Mouse (Mus musculus) limb, embryonic 10.5 days (tissue): ENCODE results near the gene Ms4a6b. TPM values are rescaled to one million over a fixed set of nuclear protein-coding genes. Genes with fewer than 3 reads are reported as not detected.
"Not testable (repeated sequence)": the region's sequence is repeated elsewhere in the genome, so short reads cannot be mapped to it uniquely, and the experiment has no call there.

Source experiments
- DNase-seq: peaks from one replicate; pipeline ENCODE4 v3.0.0-alpha.2; 2017; ENCODE audit warnings: low spot score
- H3K27ac ChIP-seq: fragments of 300-500 bp; sonication (generic); 2 replicates; pipeline ENCODE4 v1.5.1; 2016; ENCODE audit warnings: mild to moderate bottlenecking
- H3K27me3 ChIP-seq: fragments of 300-500 bp; sonication (generic); 2 replicates; pipeline ENCODE4 v1.6.1; 2016; ENCODE audit warnings: low read depth, mild to moderate bottlenecking; ENCODE audit not compliant: poor library complexity, severe bottlenecking
- H3K36me3 ChIP-seq: fragments of 300-500 bp; sonication (generic); 2 replicates; pipeline ENCODE4 v1.6.1; 2016; ENCODE audit warnings: mild to moderate bottlenecking, moderate library complexity
- H3K4me1 ChIP-seq: fragments of 300-500 bp; sonication (generic); 2 replicates; pipeline ENCODE4 v1.6.1; 2016
- H3K4me3 ChIP-seq: fragments of 300-500 bp; sonication (generic); 2 replicates; pipeline ENCODE4 v1.5.1; 2016; ENCODE audit warnings: mild to moderate bottlenecking, moderate library complexity
- H3K9me3 ChIP-seq: fragments of 300-500 bp; sonication (generic); replicated peaks from 2 replicates; pipeline ENCODE4 v1.6.1; 2016; ENCODE audit warnings: mild to moderate bottlenecking
- WGBS: fragments of 180-500 bp; shearing (Covaris S2); methylation state at CpG from one replicate; pipeline ENCODE4 v1.1.7; 2016; 5-methylcytosine and 5-hydroxymethylcytosine counted together
- polyA plus RNA-seq: library from polyadenylated mRNA; unstranded; fragments of >200 nt; fragmentation: Nextera tagmentation; extraction: Ambion mirVana; gene quantifications from 2 replicates; pipeline ENCODE4 v1.2.1, GENCODE M21; 2016

The Ms4a6b gene
- polyA plus RNA-seq, 1 experiment from 2014 or later, result 0.60 TPM

DNA sequence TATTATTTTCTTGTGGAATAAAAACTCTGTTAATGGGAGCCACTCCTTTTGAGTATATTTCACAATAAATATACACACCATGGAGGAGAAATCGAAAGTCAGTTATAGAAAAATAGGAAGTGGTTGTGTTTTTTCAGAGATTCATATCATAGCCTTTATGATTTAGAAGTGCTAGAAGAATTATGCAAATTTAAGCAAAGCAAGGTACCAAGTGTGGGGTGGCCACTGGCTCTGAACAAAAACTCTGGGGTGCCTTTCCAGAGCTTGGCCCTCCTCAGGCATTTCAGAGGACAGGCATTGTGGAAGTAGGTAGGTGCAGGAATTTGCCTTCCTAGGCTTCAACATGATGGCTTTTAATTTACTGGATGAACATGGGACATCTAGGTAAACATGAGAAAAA, 19.0 kb upstream of the Ms4a6b start:
- H3K27me3 ChIP-seq, H3K4me1 ChIP-seq, H3K27ac ChIP-seq, DNase-seq, H3K4me3 ChIP-seq, H3K9me3 ChIP-seq, H3K36me3 ChIP-seq: not testable (repeated sequence)
- 79% methylated on average over 1 of the region's 1 CpGs for WGBS

DNA sequence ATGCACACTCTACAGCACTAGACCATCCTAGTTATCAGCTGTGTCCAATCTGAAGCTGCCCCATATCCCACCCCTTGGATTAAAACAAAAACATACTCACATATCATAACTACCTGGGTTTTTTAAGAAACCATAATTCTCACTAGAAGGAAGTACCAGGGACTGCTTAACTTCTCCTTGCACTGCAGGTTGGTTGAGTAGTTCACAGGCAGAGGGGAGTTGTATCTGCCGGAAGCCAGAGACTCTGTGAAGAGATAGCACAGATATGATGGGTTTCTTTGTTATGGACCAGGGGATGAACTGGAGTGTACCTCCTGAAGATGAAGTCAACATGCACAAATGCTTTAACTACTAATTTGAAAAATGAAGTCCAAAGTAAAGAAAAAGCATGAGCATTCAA, 15.5 kb upstream of the Ms4a6b start:
- no peak overlapping the region for H3K4me3 ChIP-seq
- H3K27ac ChIP-seq, result no peak overlapping the region
- 98% methylated on average over 1 of the region's 1 CpGs for WGBS
- no peak for DNase-seq
- H3K36me3 ChIP-seq, result no peaks in the 10 kb centered on the region
- H3K4me1 ChIP-seq, result no peaks in the 10 kb centered on the region
- no peaks in the 10 kb centered on the region for H3K9me3 ChIP-seq
- no peaks in the 10 kb centered on the region for H3K27me3 ChIP-seq

DNA sequence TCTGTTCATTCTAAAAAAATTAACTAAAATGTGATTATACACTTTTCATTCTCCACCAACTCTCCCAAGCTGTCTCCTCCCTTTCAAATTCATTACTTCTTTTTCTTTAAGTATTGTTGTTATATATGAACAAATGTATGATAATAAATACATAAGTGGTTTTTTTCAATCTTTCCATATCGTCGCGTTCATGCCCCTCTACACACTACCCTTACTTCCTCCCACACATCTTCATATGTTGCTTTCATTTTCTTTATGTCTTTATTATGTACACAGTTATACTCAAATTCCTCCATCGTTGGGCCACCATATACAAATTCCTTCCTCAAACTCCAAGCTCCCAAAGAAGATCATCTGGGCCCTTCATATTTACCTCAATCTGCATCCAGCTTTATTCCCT, 15.0 kb upstream of the Ms4a6b start:
- no peaks in the 10 kb centered on the region for H3K27me3 ChIP-seq
- DNase-seq, result no peak
- no peak overlapping the region for H3K27ac ChIP-seq
- H3K4me1 ChIP-seq, result no peaks in the 10 kb centered on the region
- no peaks in the 10 kb centered on the region for H3K36me3 ChIP-seq
- no peaks in the 10 kb centered on the region for H3K9me3 ChIP-seq
- WGBS, result 88% methylated on average over 4 of the region's 4 CpGs
- H3K4me3 ChIP-seq, result no peak overlapping the region

DNA sequence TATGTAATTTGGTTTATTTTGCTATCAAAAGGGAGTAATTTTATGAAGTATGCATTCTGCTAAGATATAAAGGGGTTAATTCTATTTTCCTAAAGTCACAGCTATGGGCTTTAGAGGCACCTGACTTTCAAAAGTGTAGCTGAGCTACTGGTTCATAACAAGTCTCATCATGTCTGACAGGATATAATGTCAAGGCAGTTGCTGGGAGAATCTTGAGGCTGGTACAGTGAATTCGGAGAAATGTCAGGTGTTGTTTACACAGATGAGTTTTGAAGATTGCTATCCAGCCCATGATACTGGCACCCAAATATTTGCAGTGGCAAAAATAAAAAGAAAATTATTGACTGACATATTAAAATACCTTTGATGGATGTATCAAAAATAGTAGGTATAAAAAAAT, 11.5 kb upstream of the Ms4a6b start:
- DNase-seq, result no peak
- WGBS, result 85% methylated on average over 1 of the region's 1 CpGs

DNA sequence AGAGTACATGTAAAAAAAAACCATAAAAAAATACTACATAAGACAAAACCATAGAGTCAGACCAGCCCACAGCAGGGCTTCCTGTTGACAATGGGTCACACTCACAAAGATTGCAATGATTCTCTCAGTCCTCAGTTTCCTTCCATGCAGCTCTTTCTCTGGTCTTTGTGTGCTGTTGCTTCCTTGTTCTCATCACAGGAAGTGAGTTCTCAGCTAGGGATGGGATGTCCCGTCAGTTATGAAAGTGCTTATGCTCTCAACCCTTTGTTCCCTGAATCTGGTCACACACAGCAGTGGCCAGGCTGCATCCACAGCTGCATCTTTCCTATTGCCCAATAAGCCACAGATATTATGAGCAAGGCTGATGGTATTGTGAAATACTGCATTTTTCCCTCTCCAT, 2.9 kb upstream of the Ms4a6b start:
- 81% methylated on average over 1 of the region's 1 CpGs for WGBS
- DNase-seq, result no peak
- Histone ChIP-seq H3K4me3 (no peak overlapping the region), H3K4me1 (no peaks in the 10 kb centered on the region), H3K27ac (no peak overlapping the region), H3K9me3 (no peaks in the 10 kb centered on the region), H3K36me3 (no peaks in the 10 kb centered on the region), H3K27me3 (no peaks in the 10 kb centered on the region)

More for the DNA sequence above, 11.5 kb upstream of the Ms4a6b start:
- H3K4me3 ChIP-seq, result no peak overlapping the region
- H3K4me1 ChIP-seq, result no peaks in the 10 kb centered on the region
- H3K36me3 ChIP-seq, result no peaks in the 10 kb centered on the region
- no peaks in the 10 kb centered on the region for H3K9me3 ChIP-seq
- no peaks in the 10 kb centered on the region for H3K27me3 ChIP-seq
- no peak overlapping the region for H3K27ac ChIP-seq

DNA sequence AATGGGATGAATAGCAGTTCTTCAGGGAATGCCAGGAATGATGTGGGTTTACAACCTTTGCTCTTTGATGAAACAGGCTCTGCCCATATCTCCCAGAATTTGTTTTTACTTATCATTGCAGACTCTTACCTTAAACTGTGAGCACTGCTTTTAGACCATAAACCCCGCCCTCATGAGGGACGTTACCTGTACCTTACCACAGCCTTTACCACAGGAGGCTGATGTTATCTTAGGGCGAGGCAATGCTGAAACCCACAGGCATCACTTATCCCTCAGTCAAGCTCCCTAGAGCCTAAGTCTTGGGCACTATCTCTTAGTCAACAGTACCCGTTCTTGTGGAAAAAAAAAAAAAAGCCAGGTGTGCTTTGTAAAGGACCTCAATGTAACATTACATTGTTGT, 533 bp downstream of the Ms4a6b start:
- H3K9me3 ChIP-seq, result no peaks in the 10 kb centered on the region
- no peaks in the 10 kb centered on the region for H3K36me3 ChIP-seq
- no peak overlapping the region for H3K27ac ChIP-seq
- no peaks in the 10 kb centered on the region for H3K4me1 ChIP-seq
- no peak overlapping the region for H3K4me3 ChIP-seq
- 70% methylated on average over 4 of the region's 4 CpGs for WGBS
- H3K27me3 ChIP-seq, result no peaks in the 10 kb centered on the region
- DNase-seq, result no peak

DNA sequence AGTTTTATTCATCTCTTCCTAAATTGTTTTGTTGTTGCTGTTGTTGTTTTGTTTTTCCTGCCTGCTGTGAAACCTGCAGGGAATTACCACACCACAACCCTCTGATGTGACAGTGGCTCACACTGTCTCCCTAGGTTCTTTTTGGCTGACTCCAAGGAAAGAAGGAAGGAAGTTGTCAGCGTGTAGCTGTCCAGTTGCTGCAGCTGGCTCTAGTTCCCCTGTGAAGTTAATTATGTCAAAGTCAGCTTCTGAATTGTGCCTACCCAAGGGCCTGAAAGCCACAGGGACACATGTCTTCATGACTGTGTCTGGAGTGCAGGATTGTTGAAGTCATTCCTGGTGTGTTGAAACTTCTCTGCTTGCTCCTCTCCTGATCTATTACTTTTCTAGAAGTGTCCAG, 1.1 kb downstream of the Ms4a6b start:
- DNase-seq, H3K9me3 ChIP-seq, H3K36me3 ChIP-seq, H3K4me1 ChIP-seq, H3K27me3 ChIP-seq, H3K27ac ChIP-seq, H3K4me3 ChIP-seq: not testable (repeated sequence)
- 46% methylated on average over 1 of the region's 1 CpGs for WGBS

DNA sequence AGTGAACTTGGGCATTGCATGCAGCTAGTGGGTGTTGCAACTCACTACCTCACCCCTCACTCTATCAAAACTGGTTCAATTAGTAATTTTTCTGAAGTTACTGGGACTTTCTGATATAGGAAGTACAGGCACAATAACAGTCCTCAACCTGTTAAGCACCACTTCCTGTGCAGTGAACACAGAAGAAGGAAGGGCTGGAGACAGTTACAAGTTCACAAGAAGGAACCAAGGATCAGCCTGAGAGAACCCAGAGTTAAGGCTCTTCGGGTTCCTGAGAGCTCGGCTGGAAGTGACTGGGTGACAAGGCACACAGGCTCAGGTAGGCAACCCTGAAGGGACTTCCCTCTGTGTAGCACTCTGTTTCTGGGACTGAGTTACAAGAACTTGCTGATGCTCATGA, 2.0 kb downstream of the Ms4a6b start:
- H3K9me3 ChIP-seq, H3K27ac ChIP-seq, H3K27me3 ChIP-seq, DNase-seq, H3K36me3 ChIP-seq, H3K4me1 ChIP-seq, H3K4me3 ChIP-seq: not testable (repeated sequence)
- WGBS, result 93% methylated on average over 2 of the region's 2 CpGs

DNA sequence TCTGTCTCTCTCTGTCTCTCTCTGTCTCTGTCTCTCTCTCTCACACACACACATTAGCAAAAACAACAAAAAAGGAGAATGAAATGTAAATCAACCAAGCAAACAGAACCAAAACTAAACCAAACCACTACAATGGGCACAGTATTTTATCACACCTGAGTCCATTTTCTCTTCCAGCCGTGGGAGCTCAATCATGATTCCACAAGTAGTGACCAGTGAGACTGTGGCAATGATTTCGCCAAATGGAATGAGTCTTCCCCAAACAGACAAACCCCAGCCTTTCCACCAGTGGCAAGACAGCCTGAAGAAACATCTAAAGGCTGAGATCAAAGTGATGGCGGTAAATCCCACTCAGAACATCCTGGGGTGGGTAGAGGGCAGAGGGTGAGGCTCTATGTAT, 3.8 kb downstream of the Ms4a6b start:
- H3K9me3 ChIP-seq, result no peaks in the 10 kb centered on the region
- 87% methylated on average over 3 of the region's 3 CpGs for WGBS
- no peak overlapping the region for H3K4me3 ChIP-seq
- no peaks in the 10 kb centered on the region for H3K4me1 ChIP-seq
- H3K27me3 ChIP-seq, result no peaks in the 10 kb centered on the region
- DNase-seq, result no peak
- no peaks in the 10 kb centered on the region for H3K36me3 ChIP-seq
- H3K27ac ChIP-seq, result no peak overlapping the region

DNA sequence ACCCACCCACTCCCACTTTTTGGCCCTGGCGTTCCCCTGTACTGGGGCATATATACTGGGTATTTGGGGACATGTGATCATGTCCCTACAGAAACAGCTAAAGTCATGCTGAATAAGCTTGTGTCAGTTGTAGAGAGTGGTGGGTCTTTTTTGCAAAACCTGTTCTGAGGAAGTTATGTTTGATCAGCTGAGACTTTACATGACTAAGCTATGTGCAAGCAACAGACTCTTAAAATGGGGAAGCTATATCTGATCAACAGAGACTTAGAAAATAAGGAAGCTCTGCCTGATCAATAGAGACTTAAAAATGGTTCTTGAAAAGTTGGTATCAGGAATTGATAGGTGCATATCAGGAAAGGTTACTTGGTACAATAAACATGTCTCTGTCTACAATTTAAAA, 17.1 kb downstream of the Ms4a6b start:
- peaks cover 8% of the 10 kb centered on the region for H3K4me1 ChIP-seq
- H3K36me3 ChIP-seq, result no peaks in the 10 kb centered on the region
- no peak overlapping the region for H3K4me3 ChIP-seq
- 95% methylated on average over 1 of the region's 1 CpGs for WGBS
- no peaks in the 10 kb centered on the region for H3K9me3 ChIP-seq
- H3K27me3 ChIP-seq, result no peaks in the 10 kb centered on the region
- no peak overlapping the region for H3K27ac ChIP-seq
- no peak for DNase-seq

DNA sequence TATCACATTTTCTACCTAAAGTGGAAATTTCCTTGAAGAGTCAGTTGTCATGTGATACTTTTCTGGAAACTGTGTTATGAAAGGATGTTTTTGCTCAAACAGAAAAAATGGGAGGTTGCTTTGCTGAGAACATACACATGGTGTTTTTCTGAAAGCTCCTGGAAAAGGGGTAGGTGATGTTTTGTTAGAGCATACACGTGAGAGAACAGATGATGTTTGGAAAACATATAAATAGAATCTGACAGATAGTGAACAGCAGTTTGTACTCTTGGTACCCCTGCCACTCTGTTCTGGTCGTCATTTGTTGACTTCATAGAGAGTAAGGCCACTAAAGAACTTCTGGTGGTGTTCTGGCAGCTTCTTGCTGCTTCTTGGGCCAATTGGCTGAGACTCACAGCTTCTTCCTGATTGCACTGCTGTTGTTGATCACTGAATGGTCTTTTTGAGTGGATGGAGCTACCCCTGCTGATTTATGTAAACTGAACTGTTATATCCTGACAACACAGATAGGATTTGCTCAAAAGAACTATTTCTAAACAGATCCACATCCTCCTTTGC, 17.7 kb downstream of the Ms4a6b start:
- Histone ChIP-seq H3K36me3 (no peaks in the 10 kb centered on the region), H3K27me3 (no peaks in the 10 kb centered on the region), H3K27ac (no peak overlapping the region), H3K4me3 (no peak overlapping the region), H3K4me1 (peaks cover 8% of the 10 kb centered on the region), H3K9me3 (no peaks in the 10 kb centered on the region)
- 64% methylated on average over 2 of the region's 2 CpGs for WGBS
- DNase-seq, result no peak

DNA sequence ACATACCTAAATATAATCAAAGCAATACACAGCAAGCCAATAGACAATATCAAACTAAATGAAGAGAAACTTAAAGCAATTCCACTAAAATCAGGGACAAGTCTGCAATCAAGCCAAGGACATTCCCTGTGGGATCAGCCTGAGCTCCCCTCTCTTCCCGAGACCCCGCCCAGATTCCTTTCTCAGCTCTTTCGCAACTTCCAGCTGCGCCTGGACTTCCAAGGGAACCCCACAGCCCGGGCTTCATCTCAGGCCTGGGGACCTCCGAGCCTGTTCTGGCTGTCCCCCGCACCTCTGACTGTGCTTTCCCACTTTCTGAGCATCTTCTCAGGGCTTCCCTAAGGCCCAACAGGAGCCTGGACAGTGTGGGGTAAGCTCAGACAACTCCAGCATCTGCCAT, 20.3 kb downstream of the Ms4a6b start, which contains the start of gene Ms4a4d:
Ms4a4d (plus strand) TSS at position 209 of the 400 bp plus-strand sequence.
- WGBS, result 8% methylated on average over 7 of the region's 7 CpGs
- H3K27ac ChIP-seq, result 0 out of 2 replicates have a peak within 1 kb of the TSS, but pooled peaks have one; percentile 61
- H3K9me3 ChIP-seq, result no peaks in the 10 kb centered on the region
- DNase-seq, result peak; percentile 29
- peaks cover 8% of the 10 kb centered on the region for H3K4me1 ChIP-seq
- H3K36me3 ChIP-seq, result no peaks in the 10 kb centered on the region
- H3K27me3 ChIP-seq, result no peaks in the 10 kb centered on the region
- H3K4me3 ChIP-seq, result no peak within 1 kb of the TSS

DNA sequence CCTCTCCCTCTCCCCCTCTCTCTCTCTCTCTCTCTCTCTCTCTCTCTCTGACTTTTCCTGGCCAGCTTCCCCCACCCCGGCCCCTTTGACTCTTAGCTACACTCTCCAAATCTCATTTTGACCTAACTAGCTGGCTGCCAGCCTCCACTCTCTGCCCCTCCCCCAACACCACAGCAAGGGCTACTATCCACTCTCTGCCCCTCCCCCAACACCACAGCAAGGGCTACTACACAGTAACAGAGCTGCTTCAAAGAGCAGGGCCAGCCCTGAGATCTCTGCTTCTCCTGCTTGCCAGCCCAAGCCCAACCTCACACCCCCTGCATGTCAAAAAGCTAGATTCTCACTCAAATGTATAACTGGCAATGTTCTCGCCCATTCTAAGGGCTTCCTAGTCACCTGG, 21.0 kb downstream of the Ms4a6b start:
- no peaks in the 10 kb centered on the region for H3K36me3 ChIP-seq
- no peak overlapping the region for H3K4me3 ChIP-seq
- H3K4me1 ChIP-seq, result peaks cover 8% of the 10 kb centered on the region
- H3K27me3 ChIP-seq, result no peaks in the 10 kb centered on the region
- H3K27ac ChIP-seq, result 0 out of 2 replicates have a peak overlapping the region, but pooled peaks have one; percentile 61
- H3K9me3 ChIP-seq, result no peaks in the 10 kb centered on the region
- DNase-seq, result peak; percentile 39
- 14% methylated on average over 2 of the region's 2 CpGs for WGBS

DNA sequence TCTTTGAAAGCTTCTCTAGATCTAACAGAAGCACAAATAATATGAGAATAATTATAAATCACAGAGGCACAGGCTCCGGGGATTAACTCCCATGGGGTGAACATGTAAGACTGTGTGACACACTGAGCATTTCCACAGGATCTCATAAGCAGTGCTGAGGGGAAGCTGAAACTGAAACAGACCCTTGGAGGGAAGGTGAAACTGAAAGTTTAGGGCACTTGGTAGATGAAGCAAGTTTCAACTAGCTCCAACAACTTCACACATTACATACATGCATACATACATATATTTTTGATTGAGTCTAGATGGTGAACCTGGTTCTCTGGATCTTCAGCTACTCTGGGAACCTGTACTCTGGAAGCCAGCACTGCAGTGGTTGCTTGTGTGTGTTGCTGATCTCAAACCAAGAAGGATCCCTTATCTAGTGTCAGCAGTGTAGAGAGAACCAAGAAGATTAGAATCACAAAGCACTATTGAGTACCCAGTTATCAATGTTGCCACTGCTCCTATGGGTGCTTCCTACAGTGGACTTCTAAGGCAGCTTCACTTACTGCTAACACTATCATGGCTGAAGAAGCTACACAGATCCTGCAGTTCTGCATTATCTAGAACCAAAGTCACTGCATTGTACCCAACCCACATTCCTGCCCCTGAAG, 24.0 kb downstream of the Ms4a6b start:
- H3K36me3 ChIP-seq, H3K27ac ChIP-seq, DNase-seq, H3K4me1 ChIP-seq, H3K9me3 ChIP-seq, H3K27me3 ChIP-seq, H3K4me3 ChIP-seq: not testable (repeated sequence)
- WGBS, result 92% methylated on average over 1 of the region's 1 CpGs
